Mouse (Mus musculus): ENCODE results near the gene Ggcx. TPM values are rescaled to one million over a fixed set of nuclear protein-coding genes. Genes with fewer than 3 reads are reported as not detected.
A peak's percentile ranks its signal among the peaks of the same experiment; 100 is the strongest.

The Ggcx gene
- polyA plus RNA-seq, 1 experiment from 2014 or later: 26.8 TPM

- H3K4me2 ChIP-seq (replicated peaks): peak overlapping the region; percentile 72
- H3K4me1 ChIP-seq: peaks cover 14% of the 10 kb centered on the region
- H3K9me3 ChIP-seq: no peaks in the 10 kb centered on the region
- H3K27ac ChIP-seq: no peak overlapping the region
- 0 out of 2 replicates have a peak overlapping the region, but pooled peaks have one; percentile 7 for H3K4me3 ChIP-seq
- 90% methylated on average over 5 of the region's 5 CpGs for WGBS
- H3K9ac ChIP-seq: no peak overlapping the region
- no peak for ATAC-seq (ENCODE audit: low FRiP score, low read depth)
- peaks cover 21% of the 10 kb centered on the region for H3K36me3 ChIP-seq
- H3K27me3 ChIP-seq (replicated peaks): 0 out of 2 replicates have a peak, but pooled peaks cover 3% of the 10 kb centered on the region
Observed at GRCm38 (mm10) chr6:72415181-72415580, 1.1 kb downstream of the Ggcx start.

GRCm38 (mm10) chr6:72415964-72416772 is 2.1 kb downstream of the Ggcx start:
- Histone ChIP-seq H3K36me3 (peaks cover 24% of the 10 kb centered on the region), H3K9me3 (no peaks in the 10 kb centered on the region), H3K9ac (no peak overlapping the region), H3K4me2 (replicated peaks) (no peak overlapping the region), H3K4me1 (peaks cover 14% of the 10 kb centered on the region), H3K4me3 (no peak overlapping the region), H3K27me3 (replicated peaks) (no peaks in the 10 kb centered on the region), H3K27ac (no peak overlapping the region)
- no peak for ATAC-seq (ENCODE audit: low FRiP score, low read depth)
- WGBS: 91% methylated on average over 7 of the region's 7 CpGs

GRCm38 (mm10) chr6:72418279-72418678 is 4.2 kb downstream of the Ggcx start:
- Histone ChIP-seq H3K9me3 (no peaks in the 10 kb centered on the region), H3K4me3 (no peak overlapping the region), H3K27ac (no peak overlapping the region), H3K4me1 (peaks cover 14% of the 10 kb centered on the region), H3K9ac (no peak overlapping the region), H3K36me3 (peaks cover 42% of the 10 kb centered on the region), H3K27me3 (replicated peaks) (no peaks in the 10 kb centered on the region), H3K4me2 (replicated peaks) (no peak overlapping the region)
- 92% methylated on average over 4 of the region's 4 CpGs for WGBS
- ATAC-seq (ENCODE audit: low FRiP score, low read depth): no peak

- H3K36me3 ChIP-seq: peaks cover 57% of the 10 kb centered on the region
- no peak overlapping the region for H3K4me2 ChIP-seq (replicated peaks)
- no peaks in the 10 kb centered on the region for H3K27me3 ChIP-seq (replicated peaks)
- no peak overlapping the region for H3K9ac ChIP-seq
- H3K27ac ChIP-seq: no peak overlapping the region
- H3K9me3 ChIP-seq: no peaks in the 10 kb centered on the region
- no peak for ATAC-seq (ENCODE audit: low FRiP score, low read depth)
- H3K4me3 ChIP-seq: no peak overlapping the region
- whole genome bisulfite sequencing: 95% methylated on average over 1 of the region's 1 CpGs
- peaks cover 12% of the 10 kb centered on the region for H3K4me1 ChIP-seq
Observed at GRCm38 (mm10) chr6:72419806-72420205, 5.7 kb downstream of the Ggcx start.

- H3K4me1 ChIP-seq: peaks cover 2% of the 10 kb centered on the region; the same call in 1 of the 2 replicates
- 95% methylated on average over 10 of the region's 10 CpGs for WGBS
- H3K4me3 ChIP-seq: no peak overlapping the region
- H3K9ac ChIP-seq: no peak overlapping the region
- H3K4me2 ChIP-seq (replicated peaks): no peak overlapping the region
- no peaks in the 10 kb centered on the region for H3K27me3 ChIP-seq (replicated peaks)
- ATAC-seq (ENCODE audit: low FRiP score, low read depth): no peak
- H3K27ac ChIP-seq: no peak overlapping the region
- H3K9me3 ChIP-seq: no peaks in the 10 kb centered on the region
- peaks cover 68% of the 10 kb centered on the region for H3K36me3 ChIP-seq
Observed at GRCm38 (mm10) chr6:72420901-72421300, 6.8 kb downstream of the Ggcx start.

- Histone ChIP-seq H3K27me3 (replicated peaks) (no peaks in the 10 kb centered on the region), H3K9me3 (no peaks in the 10 kb centered on the region), H3K4me3 (no peak overlapping the region), H3K4me2 (replicated peaks) (no peak overlapping the region), H3K4me1 (0 out of 2 replicates have a peak, but pooled peaks cover 5% of the 10 kb centered on the region), H3K27ac (no peak overlapping the region), H3K9ac (no peak overlapping the region), H3K36me3 (peaks cover 74% of the 10 kb centered on the region)
- 95% methylated on average over 11 of the region's 11 CpGs for WGBS
- ATAC-seq (ENCODE audit: low FRiP score, low read depth): no peak
Observed at GRCm38 (mm10) chr6:72425646-72426045, 11.5 kb downstream of the Ggcx start.

- ATAC-seq (ENCODE audit: low FRiP score, low read depth): peak; percentile 86
- Histone ChIP-seq H3K27ac (no peak overlapping the region), H3K4me2 (replicated peaks) (no peak overlapping the region), H3K36me3 (peaks cover 66% of the 10 kb centered on the region), H3K27me3 (replicated peaks) (no peaks in the 10 kb centered on the region), H3K9me3 (no peaks in the 10 kb centered on the region), H3K9ac (no peak overlapping the region), H3K4me1 (0 out of 2 replicates have a peak, but pooled peaks cover 5% of the 10 kb centered on the region), H3K4me3 (no peak overlapping the region)
- WGBS: 37% methylated on average over 8 of the region's 8 CpGs
Observed at GRCm38 (mm10) chr6:72428036-72428435, 13.9 kb downstream of the Ggcx start.

- no peaks in the 10 kb centered on the region for H3K27me3 ChIP-seq (replicated peaks)
- ATAC-seq (ENCODE audit: low FRiP score, low read depth): no peak
- H3K9ac ChIP-seq: no peak overlapping the region
- no peaks in the 10 kb centered on the region for H3K9me3 ChIP-seq
- H3K36me3 ChIP-seq: peaks cover 63% of the 10 kb centered on the region
- no peak overlapping the region for H3K4me2 ChIP-seq (replicated peaks)
- 0 out of 2 replicates have a peak, but pooled peaks cover 5% of the 10 kb centered on the region for H3K4me1 ChIP-seq
- no peak overlapping the region for H3K27ac ChIP-seq
- no peak overlapping the region for H3K4me3 ChIP-seq
- 88% methylated on average over 21 of the region's 21 CpGs for WGBS
Observed at GRCm38 (mm10) chr6:72429061-72429842, 15.1 kb downstream of the Ggcx start.

GRCm38 (mm10) chr6:72430989-72431921 is 17.1 kb downstream of the Ggcx start:
- 0 out of 2 replicates have a peak, but pooled peaks cover 5% of the 10 kb centered on the region for H3K4me1 ChIP-seq
- H3K27me3 ChIP-seq (replicated peaks): no peaks in the 10 kb centered on the region
- peaks cover 63% of the 10 kb centered on the region for H3K36me3 ChIP-seq
- WGBS: 26% methylated on average over 5 of the region's 5 CpGs
- H3K4me3 ChIP-seq: no peak overlapping the region
- H3K27ac ChIP-seq: no peak overlapping the region
- no peaks in the 10 kb centered on the region for H3K9me3 ChIP-seq
- no peak overlapping the region for H3K9ac ChIP-seq
- no peak overlapping the region for H3K4me2 ChIP-seq (replicated peaks)
- ATAC-seq (ENCODE audit: low FRiP score, low read depth): 0 out of 2 replicates have a peak, but pooled peaks have one; percentile 14

GRCm38 (mm10) chr6:72432153-72432552 is 18.0 kb downstream of the Ggcx start:
- Histone ChIP-seq H3K9ac (no peak overlapping the region), H3K27ac (no peak overlapping the region), H3K36me3 (peaks cover 62% of the 10 kb centered on the region), H3K4me3 (no peak overlapping the region), H3K4me2 (replicated peaks) (no peak overlapping the region), H3K9me3 (no peaks in the 10 kb centered on the region), H3K27me3 (replicated peaks) (no peaks in the 10 kb centered on the region), H3K4me1 (0 out of 2 replicates have a peak, but pooled peaks cover 7% of the 10 kb centered on the region)
- 81% methylated on average over 2 of the region's 2 CpGs for whole genome bisulfite sequencing
- ATAC-seq (ENCODE audit: low FRiP score, low read depth): no peak

GRCm38 (mm10) chr6:72438226-72438625 is 24.1 kb downstream of the Ggcx start:
- peak overlapping the region; percentile 99 for H3K9ac ChIP-seq
- H3K4me2 ChIP-seq (replicated peaks): peak overlapping the region; percentile 76
- peaks cover 33% of the 10 kb centered on the region for H3K36me3 ChIP-seq
- no peaks in the 10 kb centered on the region for H3K27me3 ChIP-seq (replicated peaks)
- H3K27ac ChIP-seq: no peak overlapping the region
- H3K9me3 ChIP-seq: no peaks in the 10 kb centered on the region
- no peak for ATAC-seq (ENCODE audit: low FRiP score, low read depth)
- H3K4me1 ChIP-seq: peaks cover 15% of the 10 kb centered on the region
- 2% methylated on average over 5 of the region's 5 CpGs for WGBS
- peak overlapping the region; percentile 95 for H3K4me3 ChIP-seq

Measured in neural tube, embryonic 12.5 days (tissue).